Mouse (Mus musculus): Measurements from ENCODE around the gene Rtn4ip1.
"Not testable (repeated sequence)": the region's sequence is repeated elsewhere in the genome, so short reads cannot be mapped to it uniquely, and the experiment has no call there.

Gene Rtn4ip1

GRCm38 (mm10) chr10:43901578-43902194 lies at the start of gene Rtn4ip1, which contains the start of gene Qrsl1:
Gene Rtn4ip1 (plus strand): TSS chr10:43901807.
Gene Qrsl1 (minus strand): TSS chr10:43901745.
- DNase-seq = peak; percentile 95

- no peak for DNase-seq
These were observed 49.7 kb upstream of the Rtn4ip1 start for GRCm38 (mm10) chr10:43851898-43852297.

- no peak for DNase-seq
These were observed 45.7 kb upstream of the Rtn4ip1 start for GRCm38 (mm10) chr10:43855916-43856315.

DNA sequence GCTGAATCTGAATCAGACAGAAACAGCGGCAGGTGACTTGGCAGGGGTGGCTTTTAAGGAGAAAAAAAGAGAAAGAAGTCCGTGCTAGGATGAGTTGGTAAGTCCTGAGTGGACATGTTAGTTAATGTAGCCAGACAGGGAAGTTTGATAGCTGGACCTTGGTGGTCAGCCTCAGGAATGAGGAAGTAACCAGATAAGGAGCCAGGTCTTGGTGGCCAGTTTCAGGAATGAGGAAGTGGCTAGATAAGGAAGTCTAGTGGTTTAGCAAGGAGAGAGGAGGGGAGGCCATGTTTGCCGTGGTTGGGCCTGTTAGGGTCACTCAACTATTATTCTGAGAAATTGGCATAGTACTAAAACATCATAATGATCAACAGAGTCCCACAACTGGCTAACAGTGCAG lies 45.3 kb upstream of the Rtn4ip1 start:
- no peak for DNase-seq

GRCm38 (mm10) chr10:43870752-43871151 lies 30.9 kb upstream of the Rtn4ip1 start:
- peak; percentile 37 for DNase-seq

- no peak for DNase-seq
These were observed 30.1 kb upstream of the Rtn4ip1 start for GRCm38 (mm10) chr10:43871458-43871857.

DNA sequence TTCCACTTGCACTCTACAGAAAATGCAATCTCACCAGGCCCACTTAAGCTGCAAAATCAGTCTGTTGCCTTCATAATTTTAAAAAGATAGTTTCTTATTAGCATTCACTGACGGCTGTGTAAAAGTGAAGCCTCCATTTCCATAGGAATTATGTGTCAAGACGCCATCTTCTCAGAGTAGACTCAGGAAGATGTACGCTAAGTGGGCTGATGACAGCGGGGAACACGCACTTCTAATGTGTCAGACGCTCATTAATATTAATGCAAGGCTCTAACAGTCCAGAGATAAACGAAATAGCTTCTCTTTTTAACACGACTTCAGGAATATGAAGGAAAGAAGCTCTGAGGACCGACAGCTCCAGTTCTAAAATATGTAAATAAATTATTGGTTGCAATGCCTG lies 13.9 kb upstream of the Rtn4ip1 start:
- DNase-seq = no peak

DNA sequence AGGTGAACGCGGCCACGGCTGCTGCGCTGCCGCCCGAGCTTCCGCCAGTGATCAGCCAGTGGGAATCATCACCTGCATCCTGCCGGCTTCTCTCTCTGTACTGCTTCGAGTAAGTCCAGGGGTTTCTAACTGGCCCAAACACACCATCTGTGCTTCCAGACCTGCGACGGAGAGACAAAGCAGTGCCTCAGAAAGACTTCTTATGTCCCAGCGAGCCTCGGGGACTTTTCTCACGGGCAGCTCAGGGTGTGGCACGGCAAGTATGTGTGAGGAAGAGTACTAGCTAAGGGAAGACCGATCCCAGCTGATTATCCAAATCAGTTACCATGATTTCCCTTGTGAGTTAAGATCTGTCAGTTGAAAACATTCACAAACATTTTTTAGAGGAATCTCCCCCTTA lies 12.6 kb upstream of the Rtn4ip1 start:
- DNase-seq = no peak

- peak; percentile 22 for DNase-seq
These were observed 8.6 kb upstream of the Rtn4ip1 start for GRCm38 (mm10) chr10:43892971-43893370.

- DNase-seq = peak; percentile 14
These were observed 5.5 kb upstream of the Rtn4ip1 start for GRCm38 (mm10) chr10:43896065-43896464.

DNA sequence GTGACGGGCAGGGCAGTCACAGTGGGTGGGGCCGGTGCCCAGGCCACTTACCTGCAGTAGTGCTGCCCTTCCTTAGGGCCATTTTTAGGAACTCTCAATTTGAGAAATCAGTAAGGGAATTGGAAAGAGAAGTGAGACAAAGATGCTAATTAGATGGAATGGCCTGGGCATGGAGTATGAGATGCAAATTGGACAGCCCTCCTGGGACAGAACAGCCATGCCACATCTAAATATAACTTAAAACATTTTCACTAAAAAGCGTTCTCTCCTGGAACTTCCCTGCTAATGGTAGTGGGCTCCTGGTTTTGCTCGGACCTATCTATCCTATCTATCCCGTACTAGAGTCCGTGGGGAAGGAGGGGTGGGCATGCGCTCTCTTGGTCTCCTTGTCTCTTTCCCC lies 3.3 kb upstream of the Rtn4ip1 start:
- no peak for DNase-seq

GRCm38 (mm10) chr10:43900883-43901570 lies 580 bp upstream of the Rtn4ip1 start:
- DNase-seq = no peak

GRCm38 (mm10) chr10:43904569-43904968 lies 3.0 kb downstream of the Rtn4ip1 start:
- no peak for DNase-seq

GRCm38 (mm10) chr10:43910032-43910872 lies 8.6 kb downstream of the Rtn4ip1 start:
- DNase-seq = no peak

DNA sequence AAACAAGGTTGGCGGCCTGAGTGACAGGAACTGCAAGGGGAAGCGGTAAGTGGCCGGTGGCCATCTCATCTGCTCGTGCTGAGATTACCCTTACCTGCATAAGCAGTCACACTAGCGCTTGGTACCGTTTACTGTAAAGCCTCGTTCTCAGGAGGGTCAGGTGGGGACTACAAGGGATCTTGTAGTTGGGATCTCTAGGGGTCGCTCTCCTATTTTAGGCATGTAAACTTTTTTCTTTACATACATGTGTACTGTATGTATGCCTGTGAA lies 9.2 kb downstream of the Rtn4ip1 start:
- DNase-seq = no peak

GRCm38 (mm10) chr10:43912236-43912635 lies 10.6 kb downstream of the Rtn4ip1 start:
- DNase-seq = no peak

- no peak for DNase-seq
These were observed 14.6 kb downstream of the Rtn4ip1 start for GRCm38 (mm10) chr10:43916181-43916580.

DNA sequence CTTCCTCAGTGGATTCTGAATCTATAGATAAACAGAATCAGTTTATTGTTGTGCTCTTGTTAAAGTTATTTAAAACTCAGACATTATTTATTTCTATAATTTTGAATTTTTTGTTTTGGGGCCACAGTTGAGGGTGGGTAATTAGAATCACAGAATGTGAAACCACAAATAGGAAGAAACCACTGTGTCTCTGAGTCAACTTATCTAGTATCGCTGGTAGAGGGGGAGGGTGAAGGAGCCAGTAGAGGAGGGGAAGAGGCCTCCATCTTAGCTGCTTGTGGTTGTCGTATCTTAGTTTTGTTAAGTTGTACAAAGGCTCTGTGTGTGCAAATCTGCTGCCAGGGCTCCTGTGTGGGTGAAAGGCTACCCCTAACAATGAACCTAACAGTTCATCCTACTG lies 15.1 kb downstream of the Rtn4ip1 start:
- DNase-seq = no peak

GRCm38 (mm10) chr10:43918696-43919608 lies 17.3 kb downstream of the Rtn4ip1 start:
- DNase-seq = peak; percentile 77

GRCm38 (mm10) chr10:43923096-43923495 lies 21.5 kb downstream of the Rtn4ip1 start:
- DNase-seq = no peak

DNA sequence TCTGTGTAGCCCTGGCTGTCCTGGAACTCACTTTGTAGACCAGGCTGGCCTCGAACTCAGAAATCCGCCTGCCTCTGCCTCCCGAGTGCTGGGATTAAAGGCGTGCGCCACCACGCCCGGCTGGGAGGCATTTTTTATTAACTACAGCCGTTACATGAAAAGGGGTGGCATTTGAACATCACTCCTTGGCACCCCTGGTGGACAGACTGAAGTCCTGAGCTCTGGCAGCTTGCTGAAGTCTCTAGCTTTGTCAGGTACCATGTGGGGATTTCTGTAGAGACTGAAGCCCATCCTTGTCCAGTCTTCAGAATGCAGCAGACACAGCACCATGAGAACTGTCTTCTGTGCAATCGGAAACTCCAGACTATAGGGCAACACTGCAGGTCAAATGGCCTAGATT lies 24.2 kb downstream of the Rtn4ip1 start:
- not testable (repeated sequence) for DNase-seq

GRCm38 (mm10) chr10:43927736-43928135 lies 26.1 kb downstream of the Rtn4ip1 start:
- peak; percentile 27 for DNase-seq

- peak; percentile 36 for DNase-seq
These were observed 27.0 kb downstream of the Rtn4ip1 start for GRCm38 (mm10) chr10:43928596-43928995.

Data from kidney, adult 9 months (tissue).